Mouse (Mus musculus): ENCODE data around the gene Gm15448. TPM values are rescaled to one million over a fixed set of nuclear protein-coding genes. Genes with fewer than 3 reads are reported as not detected.
"Not testable (repeated sequence)": the region's sequence is repeated elsewhere in the genome, so short reads cannot be mapped to it uniquely, and the experiment has no call there.

Gene Gm15448
- not detected in 2 replicates for polyA plus RNA-seq (2015; fragmentation: Nextera tagmentation; extraction: Ambion mirVana)

DNA sequence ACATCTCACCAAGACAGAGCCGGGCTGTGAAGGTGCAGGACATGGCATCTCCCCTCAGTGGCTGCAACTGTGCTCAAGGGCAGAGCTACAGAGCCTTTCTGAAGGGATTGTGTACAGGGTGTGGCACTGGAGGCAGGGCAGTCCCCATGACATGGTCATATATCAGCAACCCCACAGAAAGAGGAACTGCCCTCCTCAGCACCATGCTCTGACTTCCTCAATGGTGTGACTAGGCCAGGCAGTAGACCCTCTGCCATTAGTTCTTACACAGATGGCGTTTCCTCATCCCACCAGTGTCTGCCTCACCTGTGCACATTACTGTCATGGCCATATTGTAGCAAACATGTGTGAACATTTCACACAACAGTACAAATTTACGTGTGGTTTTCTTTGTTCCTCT is at the start of gene Gm15448:
Gene Gm15448, minus strand, starts transcription at position 89 of the 400 bp plus-strand sequence.
- H3K4me3 ChIP-seq; H3K27ac ChIP-seq; H3K4me1 ChIP-seq; ATAC-seq (replicated peaks); H3K36me3 ChIP-seq (replicated peaks); H3K4me2 ChIP-seq; H3K9me3 ChIP-seq; H3K9ac ChIP-seq; H3K27me3 ChIP-seq (replicated peaks): not testable (repeated sequence)
- 57% methylated on average over 1 of the region's 3 CpGs for WGBS

DNA sequence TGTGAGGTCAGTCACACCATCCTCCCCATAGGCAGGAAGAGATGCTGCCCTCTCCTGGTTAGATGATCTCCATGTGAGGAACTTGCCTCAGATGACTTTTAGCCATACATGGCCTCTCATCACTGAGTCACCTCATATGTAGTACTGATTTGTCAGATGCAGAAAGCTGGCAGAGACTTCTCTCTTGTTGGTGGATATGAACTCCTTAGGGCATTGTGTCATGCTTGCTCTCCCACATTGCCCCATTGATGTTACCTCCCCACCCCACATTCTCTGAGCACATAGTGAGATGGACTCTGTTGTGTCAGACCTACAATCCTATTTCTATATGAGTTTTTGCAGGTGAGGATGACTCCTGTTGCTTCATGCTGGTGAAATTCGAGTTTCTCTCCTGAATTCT is 49.5 kb upstream of the Gm15448 start:
- not testable (repeated sequence) for H3K27ac ChIP-seq; H3K4me1 ChIP-seq; H3K36me3 ChIP-seq (replicated peaks); H3K9me3 ChIP-seq; H3K9ac ChIP-seq; ATAC-seq (replicated peaks); H3K4me2 ChIP-seq; H3K4me3 ChIP-seq; H3K27me3 ChIP-seq (replicated peaks)
- WGBS = no CpG with 5 or more reads among the region's 1 CpGs

DNA sequence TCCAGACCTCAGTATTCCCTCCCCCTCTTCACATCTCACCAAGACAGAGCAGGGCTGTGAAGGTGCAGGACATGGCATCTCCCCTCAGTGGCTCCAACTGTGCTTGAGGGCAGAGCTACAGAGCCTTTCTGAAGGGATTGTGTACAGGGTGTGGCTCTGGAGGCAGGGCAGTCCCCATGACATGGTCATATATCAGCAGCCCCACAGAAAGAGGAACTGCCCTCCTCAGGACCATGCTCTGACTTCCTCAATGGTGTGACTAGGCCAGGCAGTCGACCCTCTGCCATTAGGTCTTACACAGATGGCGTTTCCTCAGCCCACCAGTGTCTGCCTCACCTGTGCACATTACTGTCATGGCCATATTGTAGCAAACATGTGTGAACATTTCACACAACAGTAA is 19.5 kb upstream of the Gm15448 start, which contains the start of gene Pira2:
Gene Pira2, minus strand, starts transcription at position 101 of the 400 bp plus-strand sequence.
- H3K9ac ChIP-seq; H3K4me3 ChIP-seq; ATAC-seq (replicated peaks); H3K9me3 ChIP-seq; H3K4me2 ChIP-seq; H3K27me3 ChIP-seq (replicated peaks); H3K4me1 ChIP-seq; H3K36me3 ChIP-seq (replicated peaks); H3K27ac ChIP-seq: not testable (repeated sequence)
- no CpG with 5 or more reads among the region's 2 CpGs for WGBS

DNA sequence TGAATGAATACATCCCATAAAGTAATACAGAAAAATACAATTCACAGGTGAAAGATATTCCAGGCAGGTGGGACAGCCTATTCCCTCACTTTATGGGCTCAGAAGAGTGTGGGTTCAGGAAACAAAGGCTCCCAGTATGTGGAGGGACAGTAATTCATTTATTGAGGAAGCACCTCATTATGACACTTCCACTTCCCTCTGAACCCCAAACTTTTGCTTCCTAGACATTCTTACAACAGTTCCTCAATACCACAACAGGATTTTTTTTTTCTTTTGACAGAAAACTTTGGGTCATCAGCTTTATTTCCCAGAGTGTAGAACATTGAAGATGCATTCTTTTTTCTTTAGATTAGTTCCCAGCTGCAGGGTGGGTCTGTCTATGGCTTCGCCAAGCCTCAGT is 12.4 kb upstream of the Gm15448 start:
- not testable (repeated sequence) for H3K9ac ChIP-seq; H3K4me1 ChIP-seq; ATAC-seq (replicated peaks); H3K4me3 ChIP-seq; H3K4me2 ChIP-seq; H3K27me3 ChIP-seq (replicated peaks); H3K27ac ChIP-seq; H3K36me3 ChIP-seq (replicated peaks); H3K9me3 ChIP-seq
- no CpG with 5 or more reads among the region's 1 CpGs for WGBS

DNA sequence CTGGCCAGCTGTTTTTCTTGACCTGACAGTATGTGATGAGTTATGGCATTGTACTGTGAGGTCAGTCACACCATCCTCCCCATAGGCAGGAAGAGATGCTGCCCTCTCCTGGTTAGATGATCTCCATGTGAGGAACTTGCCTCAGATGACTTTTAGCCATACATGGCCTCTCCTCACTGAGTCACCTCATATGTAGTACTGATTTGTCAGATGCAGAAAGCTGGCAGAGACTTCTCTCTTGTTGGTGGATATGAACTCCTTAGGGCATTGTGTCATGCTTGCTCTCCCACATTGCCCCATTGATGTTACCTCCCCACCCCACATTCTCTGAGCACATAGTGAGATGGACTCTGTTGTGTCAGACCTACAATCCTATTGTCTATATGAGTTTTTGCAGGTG is 5.1 kb upstream of the Gm15448 start:
- not testable (repeated sequence) for H3K4me2 ChIP-seq; ATAC-seq (replicated peaks); H3K4me3 ChIP-seq; H3K9me3 ChIP-seq; H3K36me3 ChIP-seq (replicated peaks); H3K9ac ChIP-seq; H3K4me1 ChIP-seq; H3K27me3 ChIP-seq (replicated peaks); H3K27ac ChIP-seq

DNA sequence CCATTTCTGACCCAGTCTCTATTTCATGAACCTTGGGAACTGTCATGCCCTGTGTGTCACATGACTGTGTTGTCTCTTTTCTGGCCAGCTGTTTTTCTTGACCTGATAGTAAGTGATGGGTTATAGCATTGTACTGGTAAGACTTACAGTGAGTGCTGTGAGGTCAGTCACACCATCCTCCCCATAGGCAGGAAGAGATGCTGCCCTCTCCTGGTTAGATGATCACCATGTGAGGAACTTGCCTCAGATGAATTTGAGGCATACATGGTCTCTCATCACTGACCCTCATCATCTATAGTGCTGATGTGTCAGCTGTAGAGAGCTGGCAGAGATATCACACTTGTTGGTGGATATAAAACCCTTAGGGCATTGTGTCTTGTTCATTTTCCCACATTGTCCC is 13.6 kb downstream of the Gm15448 start:
- not testable (repeated sequence) for H3K27me3 ChIP-seq (replicated peaks)

DNA sequence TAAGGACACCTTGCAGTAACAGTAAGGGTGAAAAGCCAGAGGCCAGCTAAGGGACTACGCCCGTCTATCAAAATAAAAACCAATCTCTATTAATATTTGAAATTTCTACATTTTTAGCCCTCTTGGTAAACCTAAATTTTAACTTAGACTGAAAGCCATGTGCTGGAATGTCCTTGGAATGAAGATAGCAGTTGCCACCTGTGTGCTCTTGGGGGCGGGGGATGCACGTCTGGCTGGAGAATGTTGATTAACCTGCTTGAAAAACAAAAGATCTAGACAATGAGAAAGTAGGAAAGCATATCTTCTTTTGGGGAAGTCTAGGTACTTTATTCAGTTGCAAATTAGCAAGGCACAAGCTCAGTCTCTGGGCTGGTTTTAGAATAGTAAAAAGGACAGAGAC is 22.6 kb downstream of the Gm15448 start:
- not testable (repeated sequence) for H3K36me3 ChIP-seq (replicated peaks); H3K27me3 ChIP-seq (replicated peaks); H3K4me1 ChIP-seq; H3K9ac ChIP-seq; ATAC-seq (replicated peaks); H3K9me3 ChIP-seq; H3K27ac ChIP-seq; H3K4me3 ChIP-seq; H3K4me2 ChIP-seq
- WGBS = 90% methylated on average over 4 of the region's 4 CpGs

More for the DNA sequence above, 13.6 kb downstream of the Gm15448 start:
- not testable (repeated sequence) for H3K4me2 ChIP-seq; H3K4me3 ChIP-seq; H3K9ac ChIP-seq; H3K9me3 ChIP-seq; H3K27ac ChIP-seq; H3K4me1 ChIP-seq; H3K36me3 ChIP-seq (replicated peaks); ATAC-seq (replicated peaks)

DNA sequence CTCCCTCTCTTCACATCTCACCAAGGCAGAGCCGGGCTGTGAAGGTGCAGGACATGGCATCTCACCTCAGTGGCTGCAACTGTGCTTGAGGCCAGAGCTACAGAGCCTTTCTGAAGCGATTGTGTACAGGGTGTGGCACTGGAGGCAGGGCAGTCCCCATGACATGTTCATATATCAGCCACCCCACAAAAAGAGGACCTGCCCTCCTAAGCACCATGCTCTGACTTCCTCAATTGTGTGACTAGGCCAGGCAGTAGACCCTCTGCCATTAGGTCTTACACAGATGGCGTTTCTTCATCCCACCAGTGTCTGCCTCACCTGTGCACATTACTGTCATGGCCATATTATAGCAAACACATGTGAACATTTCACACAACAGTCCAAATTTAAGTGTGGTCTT is 25.5 kb downstream of the Gm15448 start:
- WGBS = 66% methylated on average over 3 of the region's 3 CpGs
- not testable (repeated sequence) for H3K27ac ChIP-seq; H3K36me3 ChIP-seq (replicated peaks); H3K9ac ChIP-seq; H3K27me3 ChIP-seq (replicated peaks); H3K9me3 ChIP-seq; ATAC-seq (replicated peaks); H3K4me3 ChIP-seq; H3K4me2 ChIP-seq; H3K4me1 ChIP-seq

DNA sequence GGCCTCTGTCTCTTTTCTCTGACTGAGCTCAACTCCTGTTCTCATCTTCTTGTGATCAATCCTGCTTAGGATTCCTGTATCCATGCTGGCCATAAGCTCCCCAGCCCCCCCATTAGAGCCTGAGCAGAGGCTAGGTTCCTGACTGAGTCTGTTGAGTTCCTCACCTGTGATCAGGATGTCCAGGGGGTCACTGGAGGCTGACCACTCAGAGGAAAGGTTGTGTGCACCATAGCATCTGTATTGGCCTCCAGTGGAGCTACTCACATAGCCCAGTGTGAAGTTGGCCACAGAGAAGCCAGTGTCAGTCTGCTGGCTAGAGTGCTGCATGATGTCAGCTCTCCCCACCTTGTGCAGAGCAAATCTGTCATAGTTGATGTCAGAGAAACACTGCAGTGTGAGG is 29.2 kb downstream of the Gm15448 start:
- not testable (repeated sequence) for H3K36me3 ChIP-seq (replicated peaks); H3K4me1 ChIP-seq; H3K27ac ChIP-seq; H3K4me3 ChIP-seq; H3K9ac ChIP-seq; H3K27me3 ChIP-seq (replicated peaks); H3K9me3 ChIP-seq; ATAC-seq (replicated peaks); H3K4me2 ChIP-seq

Other genes with a start within 250 kb of the Gm15448 start
- 0.33 and 0.59 TPM in 2 replicates for gene Oscar, start 209.5 kb downstream of the Gm15448 start, polyA plus RNA-seq (2015; fragmentation: Nextera tagmentation; extraction: Ambion mirVana)
- gene Ndufa3, start 208.3 kb downstream of the Gm15448 start, polyA plus RNA-seq (2015; fragmentation: Nextera tagmentation; extraction: Ambion mirVana) = 458 and 526 TPM in 2 replicates
- gene Tfpt, start 195.8 kb downstream of the Gm15448 start, polyA plus RNA-seq (2015; fragmentation: Nextera tagmentation; extraction: Ambion mirVana) = 38.2 and 40.7 TPM in 2 replicates
- 93.2 and 96.7 TPM in 2 replicates for gene Prpf31, start 195.7 kb downstream of the Gm15448 start, polyA plus RNA-seq (2015; fragmentation: Nextera tagmentation; extraction: Ambion mirVana)
- 47.6 and 48.4 TPM in 2 replicates for gene Cnot3, start 180.4 kb downstream of the Gm15448 start, polyA plus RNA-seq (2015; fragmentation: Nextera tagmentation; extraction: Ambion mirVana)
- gene Leng1, start 159.8 kb downstream of the Gm15448 start, polyA plus RNA-seq (2015; fragmentation: Nextera tagmentation; extraction: Ambion mirVana) = 13.7 and 15.6 TPM in 2 replicates
- 6.2 and 6.7 TPM in 2 replicates for gene Tmc4, start 148.1 kb downstream of the Gm15448 start, polyA plus RNA-seq (2015; fragmentation: Nextera tagmentation; extraction: Ambion mirVana)
- gene Tsen34, start 132.8 kb downstream of the Gm15448 start, polyA plus RNA-seq (2015; fragmentation: Nextera tagmentation; extraction: Ambion mirVana) = 301 and 329 TPM in 2 replicates
- gene Mboat7, start 132.2 kb downstream of the Gm15448 start, polyA plus RNA-seq (2015; fragmentation: Nextera tagmentation; extraction: Ambion mirVana) = 103 and 110 TPM in 2 replicates
- 701 and 709 TPM in 2 replicates for gene Rps9, start 121.7 kb downstream of the Gm15448 start, polyA plus RNA-seq (2015; fragmentation: Nextera tagmentation; extraction: Ambion mirVana)
- gene Pirb, start 105.3 kb downstream of the Gm15448 start, polyA plus RNA-seq (2015; fragmentation: Nextera tagmentation; extraction: Ambion mirVana) = 0.33 and 0.43 TPM in 2 replicates
- gene Pira2, start 19.4 kb upstream of the Gm15448 start, polyA plus RNA-seq (2015; fragmentation: Nextera tagmentation; extraction: Ambion mirVana) = 0.12 TPM in 1 of 2 replicates, not detected in the other
- gene Gm14548, start 72.4 kb upstream of the Gm15448 start, polyA plus RNA-seq (2015; fragmentation: Nextera tagmentation; extraction: Ambion mirVana) = not detected in 2 replicates
- gene Lilra6, start 89.8 kb upstream of the Gm15448 start, polyA plus RNA-seq (2015; fragmentation: Nextera tagmentation; extraction: Ambion mirVana) = not detected in 2 replicates
- 1.7 and 1.9 TPM in 2 replicates for gene Lair1, start 237.5 kb upstream of the Gm15448 start, polyA plus RNA-seq (2015; fragmentation: Nextera tagmentation; extraction: Ambion mirVana)